Mouse (Mus musculus) A20 (cell line): Measurements from ENCODE around the gene Eps8l3.

ENCODE experiments used
- DNase-seq: peaks from one replicate; pipeline ENCODE4 v3.0.0-alpha.2; 2011; ENCODE audit warnings: low read depth, low spot score

The Eps8l3 gene

GRCm38 (mm10) chr3:107877005-107877404 is at the start of gene Eps8l3:
Eps8l3 (plus strand) TSS chr3:107877229.
- no peak for DNase-seq

- no peak for DNase-seq
Observed at GRCm38 (mm10) chr3:107827873-107828405, 49.1 kb upstream of the Eps8l3 start.

DNA sequence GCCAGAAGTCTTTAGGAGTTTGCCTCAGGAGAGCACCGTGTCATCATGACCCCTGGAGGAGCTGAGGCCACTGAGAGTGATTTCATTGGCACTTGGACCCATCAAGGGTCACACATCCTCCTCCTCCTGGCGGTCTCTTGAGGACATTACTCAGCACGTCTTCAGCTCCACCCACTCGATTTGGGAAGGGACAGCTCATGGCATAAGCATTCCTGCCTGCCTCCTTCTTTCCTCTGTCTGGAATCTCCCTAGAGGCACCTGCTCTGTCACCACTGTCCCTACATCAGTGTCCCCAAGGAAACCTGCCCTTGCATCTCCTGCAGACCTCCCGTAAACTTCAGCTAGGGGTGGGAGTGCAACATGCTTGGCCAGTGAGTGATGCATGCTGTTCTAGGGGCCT is 48.5 kb upstream of the Eps8l3 start:
- no peak for DNase-seq

- DNase-seq, result no peak
Observed at GRCm38 (mm10) chr3:107828997-107829396, 48.0 kb upstream of the Eps8l3 start.

GRCm38 (mm10) chr3:107829625-107830024 is 47.4 kb upstream of the Eps8l3 start:
- no peak for DNase-seq

- no peak for DNase-seq
Observed at GRCm38 (mm10) chr3:107831875-107832554, 45.0 kb upstream of the Eps8l3 start.

GRCm38 (mm10) chr3:107832645-107833044 is 44.4 kb upstream of the Eps8l3 start:
- DNase-seq, result no peak

DNA sequence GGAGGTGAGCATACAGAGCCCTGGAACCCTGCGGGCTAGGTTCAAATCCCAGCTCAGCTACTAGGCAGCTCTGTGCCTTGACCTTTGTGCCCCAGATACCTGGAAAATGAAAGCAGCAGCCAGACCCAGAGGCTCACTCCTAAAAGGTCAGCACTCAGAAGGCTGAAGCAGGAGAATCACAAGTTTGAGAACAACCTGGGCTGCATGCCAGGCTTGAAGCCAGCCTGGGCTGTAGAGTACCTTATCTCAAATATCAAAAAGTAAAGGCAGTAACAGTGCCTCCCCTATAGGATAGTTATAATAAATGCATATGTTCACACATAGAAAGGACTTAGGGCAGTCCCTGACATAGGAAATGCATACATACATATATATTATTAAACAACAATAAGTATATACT is 43.7 kb upstream of the Eps8l3 start:
- DNase-seq, result no peak

- peak; percentile 50 for DNase-seq
Observed at GRCm38 (mm10) chr3:107833872-107834341, 43.1 kb upstream of the Eps8l3 start.

DNA sequence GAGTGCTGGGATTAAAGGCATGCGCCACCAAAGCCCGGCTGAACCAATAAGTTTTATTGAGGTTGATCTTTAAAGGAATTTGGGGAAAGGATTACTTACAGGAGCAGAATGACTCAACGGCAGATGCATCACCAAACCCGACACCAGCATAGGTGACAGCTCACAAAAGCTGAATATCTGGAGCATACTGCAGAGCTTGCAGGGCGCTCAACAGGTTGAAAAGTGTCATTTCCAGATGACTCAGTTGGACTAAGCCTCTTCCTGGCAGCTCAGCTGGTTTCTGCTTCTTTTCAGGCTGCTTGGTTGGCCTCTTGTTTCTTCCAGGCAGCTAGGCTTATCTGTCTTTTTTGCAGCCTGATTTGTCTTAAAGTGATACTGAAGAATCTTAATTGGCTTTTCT is 41.7 kb upstream of the Eps8l3 start:
- DNase-seq, result no peak

GRCm38 (mm10) chr3:107839855-107840254 is 37.2 kb upstream of the Eps8l3 start:
- no peak for DNase-seq

DNA sequence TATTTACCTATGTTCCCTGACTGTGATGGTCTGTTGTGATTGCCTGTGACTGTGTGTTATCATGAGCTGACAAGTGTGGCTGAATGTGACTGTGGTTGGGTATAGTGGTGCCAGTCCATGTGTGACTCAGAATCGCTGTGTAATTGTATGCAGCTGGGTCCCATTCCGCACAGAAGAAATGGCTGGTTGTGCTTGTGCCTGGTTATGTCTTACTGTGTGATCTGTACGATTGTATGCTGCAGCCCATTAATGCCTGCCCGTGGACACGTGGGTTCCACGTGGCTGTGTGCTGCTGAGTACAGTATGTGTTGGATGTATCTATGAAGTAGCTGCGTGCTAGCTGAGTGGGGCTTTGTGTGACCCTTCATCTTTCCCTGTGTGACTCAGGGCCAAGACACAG is 36.2 kb upstream of the Eps8l3 start:
- DNase-seq, result no peak

GRCm38 (mm10) chr3:107841370-107841769 is 35.7 kb upstream of the Eps8l3 start:
- no peak for DNase-seq

GRCm38 (mm10) chr3:107843406-107843805 is 33.6 kb upstream of the Eps8l3 start:
- DNase-seq, result no peak

DNA sequence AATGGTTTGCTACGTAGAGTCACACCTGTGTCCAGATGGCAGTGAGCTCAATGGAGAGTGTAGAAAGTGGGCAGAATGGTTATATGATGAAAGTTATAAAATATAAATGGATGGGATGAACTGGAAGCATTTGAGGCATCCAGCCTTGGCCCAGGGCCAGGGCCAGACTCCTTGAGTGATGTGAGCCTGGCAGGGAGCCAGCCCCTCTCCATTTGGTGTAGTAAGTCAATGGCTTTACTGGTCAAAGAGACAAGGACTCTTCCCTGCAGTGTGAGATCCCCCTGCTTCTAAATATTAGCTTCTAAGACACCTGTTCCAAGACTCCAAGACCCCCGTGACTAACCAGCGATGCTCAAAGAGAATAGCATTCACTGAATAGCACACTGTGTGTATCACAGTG is 33.0 kb upstream of the Eps8l3 start:
- no peak for DNase-seq

GRCm38 (mm10) chr3:107844499-107844898 is 32.5 kb upstream of the Eps8l3 start:
- no peak for DNase-seq

DNA sequence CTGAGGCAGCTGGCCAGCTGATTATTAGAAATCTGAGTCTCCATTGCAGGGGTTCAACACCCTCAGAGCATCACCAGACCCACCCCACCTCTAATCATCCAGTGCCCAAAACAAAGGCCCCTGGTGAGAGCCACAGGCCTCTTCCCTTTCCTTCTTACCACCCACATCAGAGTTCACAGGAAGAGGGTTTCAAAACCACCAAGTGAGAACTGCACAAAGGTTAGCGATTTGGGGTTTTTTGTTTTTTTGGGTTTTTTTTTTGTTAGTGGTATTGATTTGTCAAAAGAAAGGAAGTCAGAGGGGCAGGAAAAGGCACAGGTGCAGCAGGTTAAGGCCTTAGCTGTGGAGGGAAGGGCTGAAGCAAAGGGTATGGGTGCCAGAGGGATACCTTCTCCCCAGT is 30.9 kb upstream of the Eps8l3 start:
- no peak for DNase-seq

- no peak for DNase-seq
Observed at GRCm38 (mm10) chr3:107846835-107847234, 30.2 kb upstream of the Eps8l3 start.

DNA sequence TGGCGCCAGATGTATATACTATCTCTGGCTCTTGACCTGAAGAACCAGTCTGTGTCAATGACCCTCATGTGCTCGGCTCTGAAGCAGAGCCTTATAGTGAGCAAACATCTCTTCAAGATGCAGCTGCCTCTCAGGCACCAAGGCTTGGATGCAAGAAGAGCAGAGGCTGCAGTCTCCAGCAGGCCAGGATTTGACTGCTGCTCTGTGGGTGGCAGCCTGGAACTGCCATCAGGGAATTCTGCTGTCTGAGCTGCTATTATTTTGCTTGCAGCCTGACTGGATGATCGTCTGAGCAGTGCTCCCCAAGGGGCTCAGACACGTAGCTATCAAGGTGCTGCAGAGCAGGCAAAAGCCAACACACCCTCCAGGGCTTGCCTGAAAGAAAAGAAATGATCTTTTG is 28.9 kb upstream of the Eps8l3 start:
- DNase-seq, result no peak

DNA sequence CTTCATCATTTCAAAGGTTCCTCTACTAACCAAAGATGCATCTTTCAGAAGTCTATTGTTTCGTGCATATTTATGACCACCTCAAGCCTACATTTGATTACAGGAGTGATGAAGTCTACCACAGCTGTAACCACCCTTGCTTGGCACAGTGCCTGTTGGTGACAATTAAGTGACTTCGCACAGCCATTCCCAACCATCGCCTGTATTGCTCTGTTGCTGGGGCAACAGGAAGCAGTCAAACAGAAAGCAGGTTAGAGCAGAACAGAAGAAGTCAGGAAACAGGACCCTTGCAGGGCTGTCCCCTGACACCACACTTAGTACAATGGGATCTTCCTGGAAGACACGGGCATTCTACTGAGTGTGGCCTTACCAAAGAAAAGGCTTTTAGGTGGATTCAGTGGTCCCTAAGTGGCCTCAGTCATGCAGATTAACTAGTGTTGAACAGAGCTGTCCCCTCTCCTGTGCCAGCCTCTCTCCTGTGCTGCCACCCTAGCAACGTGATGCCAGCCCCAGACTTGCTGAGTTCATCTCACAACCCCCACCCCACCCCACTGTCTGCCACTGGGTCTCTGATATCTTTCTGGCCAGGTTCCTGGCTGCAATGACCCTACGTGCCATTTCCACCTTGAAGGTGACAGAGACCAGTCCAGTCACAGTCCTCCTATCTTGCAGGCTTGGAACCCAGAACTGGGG is 27.9 kb upstream of the Eps8l3 start:
- DNase-seq, result no peak

DNA sequence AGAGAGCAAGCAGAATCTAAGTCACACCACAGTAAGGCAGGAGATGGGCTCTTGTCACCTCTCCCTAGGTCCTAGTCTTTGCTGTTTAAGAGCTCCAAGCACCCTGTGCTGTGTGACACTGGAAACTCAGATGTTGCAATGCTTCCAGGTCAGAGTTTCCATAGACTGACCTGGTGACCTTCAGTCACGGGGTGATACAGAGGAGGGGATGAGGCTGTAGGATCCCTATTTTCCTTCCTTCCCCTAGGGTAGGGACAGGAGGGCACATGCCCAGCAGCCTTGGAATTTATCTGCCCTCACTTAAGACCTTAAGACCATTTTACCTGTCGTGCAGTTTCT is 27.4 kb upstream of the Eps8l3 start:
- DNase-seq, result no peak

DNA sequence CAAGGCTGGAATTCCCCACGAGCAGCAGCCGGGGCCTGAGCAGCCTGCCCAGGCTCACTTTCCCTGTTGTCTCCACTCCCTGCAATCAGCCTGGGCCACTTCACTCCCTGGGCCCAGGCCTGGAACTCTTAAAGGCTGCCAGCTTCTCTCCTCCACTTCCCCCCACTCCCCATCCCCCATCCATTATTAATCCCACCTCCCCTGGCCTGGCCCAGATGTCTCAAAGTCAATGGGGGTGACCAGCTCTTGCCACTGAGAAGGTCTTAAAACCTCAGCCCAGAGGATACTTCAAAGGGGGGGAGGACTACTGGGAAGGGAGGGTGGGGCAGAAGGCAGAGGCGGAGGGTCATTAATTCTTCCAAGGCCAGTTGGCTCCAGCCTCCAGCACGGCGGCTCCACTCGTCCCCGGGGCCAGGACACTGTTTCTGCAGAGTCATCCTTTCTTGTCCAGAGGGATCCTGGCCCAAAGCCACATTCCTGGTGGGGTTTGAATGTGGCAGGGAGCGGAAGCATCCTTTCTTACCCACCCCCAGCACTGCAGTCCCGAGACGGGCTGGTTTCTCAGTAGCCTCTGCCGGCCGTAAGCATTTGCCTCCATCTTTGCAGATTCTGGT is 26.5 kb upstream of the Eps8l3 start:
- DNase-seq, result no peak

DNA sequence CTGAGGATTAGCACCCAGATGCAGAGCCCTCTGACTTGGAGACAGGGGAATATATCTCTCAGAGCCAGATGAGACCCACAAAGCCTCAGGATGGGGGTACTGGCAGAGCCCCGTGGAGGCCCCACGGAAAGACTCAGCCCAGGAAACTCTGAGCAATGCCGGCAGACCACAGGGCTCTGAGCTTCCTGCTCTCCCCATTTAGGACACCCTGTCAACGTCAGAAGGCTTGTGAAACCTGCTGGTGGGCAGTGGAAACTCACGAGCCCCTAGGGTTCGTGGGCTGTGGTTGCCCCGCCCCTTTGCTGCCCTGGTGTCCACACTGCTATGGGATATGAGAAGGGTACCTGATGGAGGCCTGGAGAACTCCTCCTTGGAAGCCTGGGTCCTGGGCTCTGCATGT is 24.2 kb upstream of the Eps8l3 start:
- no peak for DNase-seq
